Mouse (Mus musculus) cerebellum, adult 2 months (tissue): ENCODE data around the gene Nfkbid.

Experiments used
- CTCF ChIP-seq: fragments of 200-500 bp; IDR thresholded peaks from 2 replicates; pipeline ENCODE4 v1.5.1; 2011; ENCODE audit warnings: low read depth, mild to moderate bottlenecking, control low read depth, low read length, moderate library complexity, borderline replicate concordance; ENCODE audit not compliant: insufficient read depth
- POLR2A ChIP-seq: fragments of 200-500 bp; IDR thresholded peaks from 2 replicates; pipeline ENCODE4 v1.6.1; 2011; ENCODE audit warnings: low read length, control low read depth, borderline replicate concordance; ENCODE audit not compliant: insufficient read depth

- TF ChIP-seq CTCF (no peak), POLR2A (peak; percentile 58)
Observed at GRCm38 (mm10) chr7:30421890-30422435, 431 bp downstream of the Nfkbid start.
